Mouse (Mus musculus): ENCODE measurements around the gene Six5. TPM values are rescaled to one million over a fixed set of nuclear protein-coding genes. Genes with fewer than 3 reads are reported as not detected.

The Six5 gene
- total and polyA plus RNA-seq, 3 experiments, result 3.0 to 7.7 TPM; not detected in 1

- no peak for DNase-seq (ENCODE audit: low read depth, low spot score)
- Histone ChIP-seq H3K4me3 (ENCODE audit: control insufficient read depth in 1 of 2, insufficient read depth in 1 of 2, low read depth in 2 of 2, low read length in 2 of 2) (no peak overlapping the region), H3K9ac (ENCODE audit: control insufficient read depth, low read depth, low read length, poor library complexity, severe bottlenecking) (no peak overlapping the region), H3K27me3 (ENCODE audit: control insufficient read depth in 1 of 2, insufficient read depth in 2 of 2, low read length in 2 of 2) (no peaks in the 10 kb centered on the region), H3K9me3 (replicated peaks; ENCODE audit: insufficient read depth, low read length) (no peaks in the 10 kb centered on the region), H3K36me3 (ENCODE audit: control insufficient read depth in 1 of 2, insufficient read depth in 2 of 2, low read length in 2 of 2) (no peaks in the 10 kb centered on the region), H3K79me2 (ENCODE audit: control insufficient read depth, insufficient read depth, low read length, poor library complexity) (peaks cover 1% of the 10 kb centered on the region; the same call in 1 of the 2 replicates), H3K27ac (ENCODE audit: control insufficient read depth, low read depth, low read length) (no peak overlapping the region), H3K4me1 (ENCODE audit: control insufficient read depth in 1 of 2, insufficient read depth in 2 of 2, low read length in 2 of 2) (peaks cover 0 to 10% of the 10 kb centered on the region in 2 experiments; a peak in 3 of 4 replicates)
- no peak for TF ChIP-seq EP300 (IDR thresholded peaks at IDR 0.05; ENCODE audit: low read depth in 1 of 2, low read length in 2 of 2)
Measured at GRCm38 (mm10) chr7:19100290-19100689, 5.9 kb downstream of the Six5 start.

DNA sequence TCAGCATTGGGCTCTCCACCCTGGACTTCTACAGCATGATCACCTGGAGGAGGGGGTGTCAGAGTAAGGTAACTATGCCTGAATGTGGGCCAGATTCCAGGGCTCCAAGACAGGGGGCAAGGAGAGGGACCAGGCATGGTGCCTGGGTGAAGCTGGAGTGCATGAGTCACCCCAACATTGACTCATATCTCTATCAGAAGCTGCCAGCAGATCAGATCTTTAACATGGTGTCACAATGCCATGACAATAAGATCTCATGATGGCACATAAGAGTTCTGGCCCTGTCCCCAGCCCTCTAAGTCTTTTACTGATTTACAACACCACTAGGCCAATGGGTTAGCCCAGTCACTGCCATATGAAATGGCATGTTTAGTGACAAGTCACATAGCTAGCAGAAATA is 9.3 kb downstream of the Six5 start:
- Histone ChIP-seq H3K36me3 (ENCODE audit: control insufficient read depth in 1 of 2, insufficient read depth in 2 of 2, low read length in 2 of 2) (no peaks in the 10 kb centered on the region), H3K9me3 (replicated peaks; ENCODE audit: insufficient read depth, low read length) (no peaks in the 10 kb centered on the region), H3K4me1 (ENCODE audit: control insufficient read depth in 1 of 2, insufficient read depth in 2 of 2, low read length in 2 of 2) (peaks cover 0 to 4% of the 10 kb centered on the region in 2 experiments; a peak in 1 of 4 replicates), H3K9ac (ENCODE audit: control insufficient read depth, low read depth, low read length, poor library complexity, severe bottlenecking) (no peak overlapping the region), H3K27ac (ENCODE audit: control insufficient read depth, low read depth, low read length) (no peak overlapping the region), H3K4me3 (ENCODE audit: control insufficient read depth in 1 of 2, insufficient read depth in 1 of 2, low read depth in 2 of 2, low read length in 2 of 2) (no peak overlapping the region), H3K27me3 (ENCODE audit: control insufficient read depth in 1 of 2, insufficient read depth in 2 of 2, low read length in 2 of 2) (peaks cover 0 to 3% of the 10 kb centered on the region in 2 experiments; a peak in 1 of 4 replicates), H3K79me2 (ENCODE audit: control insufficient read depth, insufficient read depth, low read length, poor library complexity) (no peaks in the 10 kb centered on the region)
- TF ChIP-seq USF1 (IDR thresholded peaks at IDR 0.05; ENCODE audit: low read depth, low read length) (no peak), SMC3 (IDR thresholded peaks at IDR 0.05; ENCODE audit: low read depth, low read length) (no peak), POLR2AphosphoS5 (IDR thresholded peaks at IDR 0.05; ENCODE audit: borderline replicate concordance, low read depth, low read length) (no peak), MXI1 (IDR thresholded peaks at IDR 0.05; ENCODE audit: low read depth, low read length) (no peak), SIN3A (IDR thresholded peaks at IDR 0.05; ENCODE audit: low read length) (no peak), CTCF (IDR thresholded peaks at IDR 0.05 in 2 of 3, conservative IDR thresholded peaks at IDR 0.05 in 1 of 3; ENCODE audit: control insufficient read depth in 1 of 3, insufficient read depth in 1 of 3, low read depth in 2 of 3, low read length in 3 of 3, poor library complexity in 1 of 3, severe bottlenecking in 1 of 3) (no peak), JUND (IDR thresholded peaks at IDR 0.05; ENCODE audit: low read depth, low read length) (no peak), POLR2AphosphoS2 (IDR thresholded peaks at IDR 0.05; ENCODE audit: low read length) (no peak), ZMIZ1 (IDR thresholded peaks at IDR 0.05; ENCODE audit: low read depth, low read length) (no peak), ZNF384 (IDR thresholded peaks at IDR 0.05; ENCODE audit: low read depth, low read length) (no peak), TBP (IDR thresholded peaks at IDR 0.05; ENCODE audit: low read depth, low read length) (no peak), RCOR1 (IDR thresholded peaks at IDR 0.05; ENCODE audit: low read depth, low read length) (no peak), ETS1 (IDR thresholded peaks at IDR 0.05; ENCODE audit: low read depth, low read length) (no peak), EP300 (IDR thresholded peaks at IDR 0.05; ENCODE audit: low read depth in 1 of 2, low read length in 2 of 2) (no peak), MAFK (IDR thresholded peaks at IDR 0.05; ENCODE audit: borderline replicate concordance, low read depth, low read length) (no peak), CHD2 (IDR thresholded peaks at IDR 0.05; ENCODE audit: low read length) (no peak), KAT2A (conservative IDR thresholded peaks at IDR 0.05; ENCODE audit: low read depth, low read length) (no peak)
- no peak for DNase-seq (ENCODE audit: low read depth, low spot score)
